Mouse (Mus musculus): Measurements from ENCODE around the gene Ncapd2. TPM values are rescaled to one million over a fixed set of nuclear protein-coding genes. Genes with fewer than 3 reads are reported as not detected.

Ncapd2 gene
- polyA plus RNA-seq, 1 experiment from 2014 or later: 93.2 TPM

- H3K4me3 ChIP-seq (replicated peaks): no peak overlapping the region
- H3K36me3 ChIP-seq (replicated peaks): peaks cover 100% of the 10 kb centered on the region
Observed at GRCm38 (mm10) chr6:125182133-125182532, 9.4 kb downstream of the Ncapd2 start.

GRCm38 (mm10) chr6:125179601-125180000, 11.9 kb downstream of the Ncapd2 start:
- Histone ChIP-seq H3K4me3 (replicated peaks) (no peak overlapping the region), H3K9ac (no peak overlapping the region), H3K27ac (replicated peaks) (no peak overlapping the region), H3K4me2 (no peak overlapping the region), H3K36me3 (replicated peaks) (peaks cover 100% of the 10 kb centered on the region), H3K9me3 (replicated peaks) (no peaks in the 10 kb centered on the region), H3K27me3 (no peaks in the 10 kb centered on the region), H3K4me1 (replicated peaks) (no peaks in the 10 kb centered on the region)
- ATAC-seq (ENCODE audit: insufficient read depth): no peak
- 88% methylated on average over 7 of the region's 7 CpGs for WGBS (ENCODE audit: insufficient replicate concordance)

More at GRCm38 (mm10) chr6:125182133-125182532, 9.4 kb downstream of the Ncapd2 start:
- no peak overlapping the region for H3K9ac ChIP-seq
- no peak overlapping the region for H3K4me2 ChIP-seq
- no peaks in the 10 kb centered on the region for H3K4me1 ChIP-seq (replicated peaks)
- 83% methylated on average over 5 of the region's 5 CpGs for WGBS (ENCODE audit: insufficient replicate concordance)
- no peaks in the 10 kb centered on the region for H3K9me3 ChIP-seq (replicated peaks)
- no peak for ATAC-seq (ENCODE audit: insufficient read depth)
- no peaks in the 10 kb centered on the region for H3K27me3 ChIP-seq
- H3K27ac ChIP-seq (replicated peaks): no peak overlapping the region

- Histone ChIP-seq H3K9me3 (replicated peaks) (no peaks in the 10 kb centered on the region), H3K27ac (replicated peaks) (no peak overlapping the region), H3K9ac (no peak overlapping the region), H3K4me2 (no peak overlapping the region), H3K4me1 (replicated peaks) (peaks cover 14% of the 10 kb centered on the region), H3K27me3 (no peaks in the 10 kb centered on the region), H3K4me3 (replicated peaks) (no peak overlapping the region), H3K36me3 (replicated peaks) (peaks cover 100% of the 10 kb centered on the region)
- WGBS (ENCODE audit: insufficient replicate concordance): 90% methylated on average over 5 of the region's 5 CpGs
- no peak for ATAC-seq (ENCODE audit: insufficient read depth)
Observed at GRCm38 (mm10) chr6:125175469-125175868, 16.0 kb downstream of the Ncapd2 start.

GRCm38 (mm10) chr6:125173256-125173655, 18.2 kb downstream of the Ncapd2 start:
- Histone ChIP-seq H3K27ac (replicated peaks) (peak overlapping the region; percentile 42), H3K4me2 (0 out of 2 replicates have a peak overlapping the region, but pooled peaks have one; percentile 1)

GRCm38 (mm10) chr6:125172474-125172873, 19.0 kb downstream of the Ncapd2 start:
- Histone ChIP-seq H3K27me3 (no peaks in the 10 kb centered on the region), H3K4me2 (no peak overlapping the region), H3K36me3 (replicated peaks) (peaks cover 100% of the 10 kb centered on the region), H3K9me3 (replicated peaks) (no peaks in the 10 kb centered on the region), H3K9ac (no peak overlapping the region), H3K4me1 (replicated peaks) (peaks cover 30% of the 10 kb centered on the region), H3K27ac (replicated peaks) (peak overlapping the region; percentile 42; the same call in 1 of the 2 replicates), H3K4me3 (replicated peaks) (no peak overlapping the region)
- peak; percentile 53 for ATAC-seq (ENCODE audit: insufficient read depth)
- WGBS (ENCODE audit: insufficient replicate concordance): 60% methylated on average over 2 of the region's 2 CpGs

More at GRCm38 (mm10) chr6:125173256-125173655, 18.2 kb downstream of the Ncapd2 start:
- WGBS (ENCODE audit: insufficient replicate concordance): 91% methylated on average over 7 of the region's 7 CpGs
- Histone ChIP-seq H3K4me3 (replicated peaks) (no peak overlapping the region), H3K9me3 (replicated peaks) (no peaks in the 10 kb centered on the region), H3K9ac (no peak overlapping the region), H3K27me3 (no peaks in the 10 kb centered on the region), H3K36me3 (replicated peaks) (peaks cover 100% of the 10 kb centered on the region), H3K4me1 (replicated peaks) (peaks cover 22% of the 10 kb centered on the region)
- ATAC-seq (ENCODE audit: insufficient read depth): no peak

GRCm38 (mm10) chr6:125170194-125170593, 21.3 kb downstream of the Ncapd2 start:
- Histone ChIP-seq H3K4me3 (replicated peaks) (no peak overlapping the region), H3K27me3 (no peaks in the 10 kb centered on the region), H3K9ac (no peak overlapping the region), H3K4me1 (replicated peaks) (peaks cover 52% of the 10 kb centered on the region), H3K4me2 (no peak overlapping the region), H3K36me3 (replicated peaks) (peaks cover 84% of the 10 kb centered on the region), H3K27ac (replicated peaks) (no peak overlapping the region), H3K9me3 (replicated peaks) (no peaks in the 10 kb centered on the region)
- ATAC-seq (ENCODE audit: insufficient read depth): no peak
- WGBS (ENCODE audit: insufficient replicate concordance): 83% methylated on average over 6 of the region's 6 CpGs

- Histone ChIP-seq H3K36me3 (replicated peaks) (peaks cover 74% of the 10 kb centered on the region), H3K9ac (no peak overlapping the region; the same call in 1 of the 2 replicates), H3K27ac (replicated peaks) (peak overlapping the region; percentile 91; the same call in 1 of the 2 replicates), H3K4me1 (replicated peaks) (peaks cover 62% of the 10 kb centered on the region), H3K27me3 (no peaks in the 10 kb centered on the region), H3K4me2 (no peak overlapping the region), H3K9me3 (replicated peaks) (no peaks in the 10 kb centered on the region), H3K4me3 (replicated peaks) (no peak overlapping the region)
- no peak for ATAC-seq (ENCODE audit: insufficient read depth)
- WGBS (ENCODE audit: insufficient replicate concordance): 90% methylated on average over 14 of the region's 14 CpGs
Observed at GRCm38 (mm10) chr6:125168086-125168485, 23.4 kb downstream of the Ncapd2 start.

- no peaks in the 10 kb centered on the region for H3K9me3 ChIP-seq (replicated peaks)
- H3K27me3 ChIP-seq: no peaks in the 10 kb centered on the region
- peaks cover 71% of the 10 kb centered on the region for H3K36me3 ChIP-seq (replicated peaks)
- peak overlapping the region; percentile 88 for H3K4me3 ChIP-seq (replicated peaks)
- H3K27ac ChIP-seq (replicated peaks): peak overlapping the region; percentile 91
- WGBS (ENCODE audit: insufficient replicate concordance): 21% methylated on average over 10 of the region's 10 CpGs
- ATAC-seq (ENCODE audit: insufficient read depth): 0 out of 2 replicates have a peak, but pooled peaks have one; percentile 6
- H3K9ac ChIP-seq: peak overlapping the region; percentile 85; the same call in 1 of the 2 replicates
- H3K4me1 ChIP-seq (replicated peaks): peaks cover 64% of the 10 kb centered on the region
- H3K4me2 ChIP-seq: peak overlapping the region; percentile 95
Observed at GRCm38 (mm10) chr6:125166861-125167650, 24.4 kb downstream of the Ncapd2 start.

- no peaks in the 10 kb centered on the region for H3K27me3 ChIP-seq
- WGBS (ENCODE audit: insufficient replicate concordance): under 1% methylated on average over 18 of the region's 18 CpGs
- H3K4me3 ChIP-seq (replicated peaks): peak within 1 kb of the TSS; percentile 88
- H3K9ac ChIP-seq: peak within 1 kb of the TSS; percentile 85
- H3K4me1 ChIP-seq (replicated peaks): peaks cover 70% of the 10 kb centered on the region
- ATAC-seq (ENCODE audit: insufficient read depth): peak; percentile 53
- peaks cover 70% of the 10 kb centered on the region for H3K36me3 ChIP-seq (replicated peaks)
- peak within 1 kb of the TSS; percentile 91 for H3K27ac ChIP-seq (replicated peaks)
- H3K4me2 ChIP-seq: peak within 1 kb of the TSS; percentile 95
- no peaks in the 10 kb centered on the region for H3K9me3 ChIP-seq (replicated peaks)
Observed at GRCm38 (mm10) chr6:125166051-125166751, 25.3 kb downstream of the Ncapd2 start, which contains the start of gene Gapdh. Gene Gapdh, minus strand, starts transcription at chr6:125166467.

GRCm38 (mm10) chr6:125165328-125165891, 26.1 kb downstream of the Ncapd2 start:
- Histone ChIP-seq H3K36me3 (replicated peaks) (peaks cover 70% of the 10 kb centered on the region), H3K4me2 (peak overlapping the region; percentile 95), H3K4me1 (replicated peaks) (peaks cover 78% of the 10 kb centered on the region), H3K27ac (replicated peaks) (peak overlapping the region; percentile 91), H3K27me3 (no peaks in the 10 kb centered on the region), H3K9ac (peak overlapping the region; percentile 85), H3K4me3 (replicated peaks) (peak overlapping the region; percentile 88), H3K9me3 (replicated peaks) (no peaks in the 10 kb centered on the region)
- WGBS (ENCODE audit: insufficient replicate concordance): under 1% methylated on average over 36 of the region's 36 CpGs
- ATAC-seq (ENCODE audit: insufficient read depth): peak; percentile 80
